ENCODE assay signal across 7 mouse cellular contexts in the genomic region with DNA sequence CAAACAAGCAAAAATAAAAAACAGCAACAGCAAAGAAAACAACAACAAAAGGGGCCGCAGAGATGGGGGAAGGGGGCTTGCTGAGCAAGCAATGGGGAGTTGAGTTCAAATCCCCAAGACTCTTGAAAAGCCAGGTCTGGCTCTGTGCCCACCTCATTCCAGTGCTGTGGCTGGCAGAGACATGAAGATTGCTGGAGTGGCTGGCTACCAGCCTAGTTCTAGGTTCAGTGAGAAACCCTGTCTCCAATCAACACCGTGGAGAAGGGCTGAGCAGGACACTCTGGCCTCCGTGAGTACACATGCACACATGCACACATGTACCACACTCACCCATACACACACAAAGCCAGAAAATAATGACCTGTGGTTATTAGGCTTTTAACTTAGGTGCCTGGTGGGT. TPM values are rescaled to one million over a fixed set of nuclear protein-coding genes. Genes with fewer than 3 reads are reported as not detected.
A peak's percentile ranks its signal among the peaks of the same experiment; 100 is the strongest.
DNase-seq lines count a peak whose midpoint lies in the region; ATAC-seq and TF ChIP-seq lines count a peak whose summit lies in the region.

No protein-coding gene starts in this region.

- DNase-seq in limb, embryonic 10.5 days (ENCODE audit: low spot score) = no peak
- DNase-seq in brain, embryonic 14.5 days (ENCODE audit: low read depth) = peak; percentile 58
- DNase-seq in lung, adult 2 months = peak; percentile 48
- no peak for DNase-seq in layer of hippocampus, postnatal 36 days
- DNase-seq in embryo, embryonic 10.5 days (ENCODE audit: low spot score) = no peak

- no peaks in the 10 kb centered on the region for H3K36me3 ChIP-seq in limb, embryonic 12.5 days
- no peaks in the 10 kb centered on the region; the same call in 1 of the 2 replicates for H3K36me3 ChIP-seq in limb, embryonic 10.5 days
- H3K36me3 ChIP-seq in heart, embryonic 16.5 days (ENCODE audit: control insufficient read depth, insufficient read depth) = no peaks in the 10 kb centered on the region

- H3K4me1 ChIP-seq in limb, embryonic 12.5 days (replicated peaks) = peaks cover 27% of the 10 kb centered on the region
- H3K4me1 ChIP-seq in limb, embryonic 10.5 days = peaks cover 21% of the 10 kb centered on the region
- H3K4me1 ChIP-seq in heart, embryonic 16.5 days (ENCODE audit: control insufficient read depth, insufficient read depth, low read length) = peaks cover 23% of the 10 kb centered on the region
- H3K4me1 ChIP-seq in lung, adult 2 months (ENCODE audit: control insufficient read depth, insufficient read depth, low read length) = peaks cover 13% of the 10 kb centered on the region

- H3K9ac ChIP-seq in limb, embryonic 12.5 days (replicated peaks) = no peak overlapping the region
- peak overlapping the region; percentile 84; the same call in 1 of the 2 replicates for H3K9ac ChIP-seq in heart, embryonic 16.5 days (ENCODE audit: low read length)

- TF ChIP-seq POLR2A in brain, embryonic 14.5 days (IDR thresholded peaks at IDR 0.05; ENCODE audit: borderline replicate concordance, extremely low read depth, insufficient read depth, insufficient read length, poor library complexity, severe bottlenecking) = no peak
- TF ChIP-seq POLR2A in lung, adult 2 months (IDR thresholded peaks at IDR 0.05; ENCODE audit: borderline replicate concordance, extremely low read depth, low read depth, low read length) = no peak

- H3K9me3 ChIP-seq in limb, embryonic 12.5 days = peaks cover 6% of the 10 kb centered on the region
- no peaks in the 10 kb centered on the region for H3K9me3 ChIP-seq in limb, embryonic 10.5 days (replicated peaks)
- peaks cover 6% of the 10 kb centered on the region; the same call in 1 of the 2 replicates for H3K9me3 ChIP-seq in heart, embryonic 16.5 days (replicated peaks; ENCODE audit: control insufficient read depth, low read length)

- H3K4me3 ChIP-seq in limb, embryonic 12.5 days (replicated peaks) = 0 out of 2 replicates have a peak overlapping the region, but pooled peaks have one; percentile 96
- no peak overlapping the region for H3K4me3 ChIP-seq in limb, embryonic 10.5 days
- peak overlapping the region; percentile 80 for H3K4me3 ChIP-seq in heart, embryonic 16.5 days (ENCODE audit: low read length)
- H3K4me3 ChIP-seq in lung, adult 2 months (replicated peaks; ENCODE audit: extremely low read depth, low read depth, low read length) = peak overlapping the region; percentile 31

- TF ChIP-seq CTCF in brain, embryonic 14.5 days (IDR thresholded peaks at IDR 0.05; ENCODE audit: borderline replicate concordance, extremely low read depth, insufficient read depth, insufficient read length) = no peak
- TF ChIP-seq CTCF in lung, adult 2 months (IDR thresholded peaks at IDR 0.05; ENCODE audit: insufficient read depth, low read length) = no peak

- H3K27ac ChIP-seq in limb, embryonic 12.5 days = no peak overlapping the region
- no peak overlapping the region for H3K27ac ChIP-seq in limb, embryonic 10.5 days
- peak overlapping the region; percentile 96 for H3K27ac ChIP-seq in heart, embryonic 16.5 days (ENCODE audit: low read length)

- H3K4me2 ChIP-seq in limb, embryonic 12.5 days = no peak overlapping the region
- peak overlapping the region; percentile 61 for H3K4me2 ChIP-seq in heart, embryonic 16.5 days (ENCODE audit: low read depth, low read length)

- no peak for ATAC-seq in limb, embryonic 12.5 days (ENCODE audit: insufficient number of reproducible peaks, insufficient read depth, low FRiP score, low TSS enrichment, low read depth)
- no peak for ATAC-seq in heart, embryonic 16.5 days (replicated peaks; ENCODE audit: extremely low read depth, insufficient read depth, low FRiP score)

- H3K27me3 ChIP-seq in limb, embryonic 12.5 days = no peaks in the 10 kb centered on the region
- no peaks in the 10 kb centered on the region for H3K27me3 ChIP-seq in limb, embryonic 10.5 days (ENCODE audit: low read depth, poor library complexity, severe bottlenecking)
- no peaks in the 10 kb centered on the region for H3K27me3 ChIP-seq in heart, embryonic 16.5 days (ENCODE audit: control insufficient read depth, insufficient read depth, low read length)

- 79% methylated on average over 3 of the region's 3 CpGs for WGBS in limb, embryonic 12.5 days
- WGBS in limb, embryonic 10.5 days = 88% methylated on average over 3 of the region's 3 CpGs
- WGBS in heart, embryonic 16.5 days = 35% methylated on average over 3 of the region's 3 CpGs
- WGBS in lung, adult 2 months = 36% methylated on average over 3 of the region's 3 CpGs

RNA-seq across cellular contexts. Expression of a gene that starts 1.6 kb away (rescaled TPM):
- 13.3 and 13.6 TPM in 2 replicates for polyA plus RNA-seq in limb, embryonic 12.5 days (2016; fragmentation: Nextera tagmentation; extraction: Ambion mirVana)
- polyA plus RNA-seq in limb, embryonic 10.5 days (2016; fragmentation: Nextera tagmentation; extraction: Ambion mirVana) = 7.7 and 8.1 TPM in 2 replicates
- polyA plus RNA-seq in brain, embryonic 14.5 days (2012; rRNA removed) = 6.2 and 9.7 TPM in 2 replicates
- 16.7 and 22.5 TPM in 2 replicates for polyA plus RNA-seq in heart, embryonic 16.5 days (2015; fragmentation: Nextera tagmentation; extraction: Ambion mirVana)
- polyA plus RNA-seq in lung, adult 2 months (2012; rRNA removed) = 20.5 and 24.6 TPM in 2 replicates
- 10 to 100 TPM; 61.8 to 62.2 TPM for total RNA-seq in layer of hippocampus, postnatal 36 days (2021)

Comparison
In these comparisons a context has a peak if more than half of its experiments do, and no peak if none do; other contexts are left out.
1. DNase-seq: peak in brain, embryonic 14.5 days (single experiment) and lung, adult 2 months (single experiment); none in limb, embryonic 10.5 days (single experiment), layer of hippocampus, postnatal 36 days (0 of 2) and embryo, embryonic 10.5 days (single experiment).